ENCODE assay signal across 12 mouse cellular contexts in the genomic region with DNA sequence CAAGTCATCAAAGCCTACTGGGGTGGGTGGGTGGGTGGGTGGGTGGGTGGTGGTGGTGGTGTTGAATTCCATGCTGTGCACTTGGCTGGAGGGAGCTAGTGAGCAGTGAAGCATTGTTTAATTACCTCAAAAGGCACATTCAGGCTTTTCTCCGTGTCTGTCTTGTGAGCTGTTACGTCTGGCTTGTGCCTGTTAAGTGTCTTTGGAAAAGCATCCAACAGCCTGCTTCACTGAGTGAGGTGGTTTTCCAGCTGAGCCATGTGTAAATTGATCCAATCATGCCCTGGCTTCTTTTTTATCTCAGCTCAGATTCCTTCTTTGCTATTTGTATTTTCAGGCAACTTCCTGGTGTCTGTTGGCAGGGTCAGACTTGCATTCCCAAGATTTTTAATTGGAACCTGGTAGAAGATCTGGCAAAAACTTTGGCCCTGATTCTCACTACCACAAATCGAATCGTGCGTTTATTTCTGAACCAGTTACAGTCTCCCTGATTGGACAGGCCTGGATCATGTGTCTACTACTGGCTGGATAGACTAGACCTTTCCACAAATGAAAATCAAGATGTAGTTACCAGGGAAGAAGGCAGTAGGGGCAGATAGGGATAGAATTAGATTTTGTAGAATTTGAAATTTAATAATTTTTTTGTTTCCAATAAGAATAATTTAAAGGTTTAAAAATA. TPM values are rescaled to one million over a fixed set of nuclear protein-coding genes. Genes with fewer than 3 reads are reported as not detected.
DNase-seq lines count a peak whose midpoint lies in the region; TF ChIP-seq lines count a peak whose summit lies in the region.
"Had no signal": no experiment of that assay in that cellular context is flagged by ENCODE, and none has a peak within 500 bp of the region (broad histone marks: within the 10 kb centered on the region; RNA-seq: fewer than 3 reads in every experiment).

No protein-coding gene starts in this region.

- H3K27ac ChIP-seq in kidney, adult 2 months (ENCODE audit: insufficient read depth, low read depth, low read length) = peak overlapping the region; percentile 28; the same call in 1 of the 2 replicates
- peak overlapping the region; percentile 29; the same call in 1 of the 2 replicates for H3K27ac ChIP-seq in testis, adult 2 months (ENCODE audit: control insufficient read depth, insufficient read depth, low read depth, low read length)
- H3K27ac ChIP-seq: embryonic facial prominence, embryonic 12.5 days; heart, embryonic 10.5 days had no signal

- TF ChIP-seq POLR2A in kidney, adult 2 months (IDR thresholded peaks at IDR 0.05; ENCODE audit: low read depth, low read length) = no peak
- no peak for TF ChIP-seq POLR2A in testis, adult 2 months (IDR thresholded peaks at IDR 0.05; ENCODE audit: control insufficient read depth, low read depth, low read length)

- no peaks in the 10 kb centered on the region for H3K27me3 ChIP-seq in kidney, adult 2 months (replicated peaks; ENCODE audit: control insufficient read depth, insufficient read depth, low read length)
- H3K27me3 ChIP-seq in testis, adult 2 months (ENCODE audit: control insufficient read depth, insufficient read depth, low read length) = no peaks in the 10 kb centered on the region
- H3K27me3 ChIP-seq: embryonic facial prominence, embryonic 12.5 days; megakaryocyte, embryonic 14.5 days had no signal

- H3K4me3 ChIP-seq in kidney, adult 2 months (ENCODE audit: insufficient read depth, low read depth, low read length) = no peak overlapping the region
- H3K4me3 ChIP-seq in testis, adult 2 months (ENCODE audit: control insufficient read depth, low read depth, low read length) = no peak overlapping the region
- H3K4me3 ChIP-seq: embryonic facial prominence, embryonic 12.5 days; heart, embryonic 10.5 days; megakaryocyte, embryonic 14.5 days had no signal

- H3K4me1 ChIP-seq in kidney, adult 2 months (ENCODE audit: control insufficient read depth, insufficient read depth, low read length) = peaks cover 17% of the 10 kb centered on the region; the same call in 1 of the 2 replicates
- no peaks in the 10 kb centered on the region for H3K4me1 ChIP-seq in testis, adult 2 months (ENCODE audit: control insufficient read depth, insufficient read depth, low read length)

- no peaks in the 10 kb centered on the region for H3K36me3 ChIP-seq in kidney, adult 2 months (ENCODE audit: control insufficient read depth, insufficient read depth, low read length)
- no peaks in the 10 kb centered on the region for H3K36me3 ChIP-seq in testis, adult 2 months (ENCODE audit: control insufficient read depth, insufficient read depth, low read length)
- H3K36me3 ChIP-seq: embryonic facial prominence, embryonic 12.5 days; heart, embryonic 10.5 days had no signal

- peak; percentile 29 for DNase-seq in embryo, embryonic 10 days (ENCODE audit: low spot score)
- no peak for DNase-seq in embryo, embryonic 9.5 days (ENCODE audit: extremely low spot score)
- peak; percentile 7 for DNase-seq in kidney, adult 2 months
- DNase-seq in kidney, adult 8-10 months = no peak
- DNase-seq in testis, postnatal 14 days (ENCODE audit: low spot score) = no peak
- DNase-seq in layer of hippocampus, postnatal 36 days = no peak
- no peak for DNase-seq in spleen, adult 12 weeks (ENCODE audit: low spot score)
- DNase-seq: cerebellum, adult 11-12 months had no signal

- TF ChIP-seq CTCF in kidney, adult 2 months (conservative IDR thresholded peaks at IDR 0.05; ENCODE audit: insufficient read depth, insufficient read length, low read depth, low read length) = no peak
- no peak for TF ChIP-seq CTCF in testis, adult 2 months (IDR thresholded peaks at IDR 0.05; ENCODE audit: control insufficient read depth, insufficient read depth, insufficient replicate concordance, low read depth, low read length)

- 28% methylated on average over 5 of the region's 5 CpGs for WGBS in kidney, adult 2 months

RNA-seq across cellular contexts. Expression of a gene that starts 45.9 kb away (rescaled TPM):
- 88.7 and 115 TPM in 2 replicates for polyA plus RNA-seq in kidney, adult 2 months (2012; rRNA removed)
- polyA plus RNA-seq in testis, adult 2 months (2012; rRNA removed) = 36.4 and 45.2 TPM in 2 replicates
- total RNA-seq in layer of hippocampus, postnatal 36 days (2021) = 100 to 1,000 TPM; 117 to 124 TPM

Comparison
In these comparisons a context has a peak if more than half of its experiments do, and no peak if none do; other contexts are left out.
1. DNase-seq: peak in embryo, embryonic 10 days (single experiment) and kidney, adult 2 months (single experiment); none in embryo, embryonic 9.5 days (single experiment), kidney, adult 8-10 months (0 of 2), testis, postnatal 14 days (single experiment), layer of hippocampus, postnatal 36 days (0 of 2) and spleen, adult 12 weeks (single experiment).